Mouse (Mus musculus): ENCODE data around the gene Axl. TPM values are rescaled to one million over a fixed set of nuclear protein-coding genes. Genes with fewer than 3 reads are reported as not detected.
A peak's percentile ranks its signal among the peaks of the same experiment; 100 is the strongest.

The Axl gene
- polyA plus RNA-seq, 1 experiment = 75.0 TPM

DNA sequence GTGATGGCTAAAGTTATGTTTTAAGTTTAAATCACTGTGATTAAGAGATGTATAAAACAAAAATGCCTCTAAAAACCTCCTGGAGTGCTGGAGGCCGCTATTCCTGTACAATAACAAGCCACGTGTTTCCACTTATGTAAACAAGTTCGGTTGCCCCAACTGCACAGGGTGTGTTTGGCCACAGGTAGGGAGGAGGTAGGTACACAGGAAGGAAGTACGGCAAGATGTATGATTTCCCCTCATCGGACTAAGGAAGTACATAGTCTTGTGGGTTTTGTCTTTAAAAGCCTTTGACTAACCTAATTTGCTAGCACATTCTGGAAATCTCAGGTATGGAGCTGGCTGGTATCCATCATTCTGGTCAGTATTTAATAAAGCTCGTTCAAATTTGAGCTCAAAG, 37.5 kb upstream of the Axl start:
- Histone ChIP-seq H3K4me1 (replicated peaks; ENCODE audit: control insufficient read depth, insufficient read depth, low read length) (peaks cover 3% of the 10 kb centered on the region), H3K36me3 (ENCODE audit: control insufficient read depth, insufficient read depth, low read length) (no peaks in the 10 kb centered on the region), H3K4me3 (ENCODE audit: control insufficient read depth, insufficient read depth, low read length) (no peak overlapping the region), H3K27ac (ENCODE audit: control insufficient read depth, insufficient read depth, low read length) (no peak overlapping the region), H3K27me3 (ENCODE audit: control insufficient read depth, insufficient read depth, low read length) (no peaks in the 10 kb centered on the region)
- no peak for DNase-seq
- 31% methylated on average over 6 of the region's 6 CpGs for WGBS
- TF ChIP-seq POLR2A (IDR thresholded peaks at IDR 0.05; ENCODE audit: control insufficient read depth, extremely low read depth, insufficient read depth, low read length, poor library complexity) = no peak
- no peak for TF ChIP-seq CTCF (IDR thresholded peaks at IDR 0.05; ENCODE audit: borderline replicate concordance, control insufficient read depth, extremely low read depth, insufficient read depth, low read length, poor library complexity)

DNA sequence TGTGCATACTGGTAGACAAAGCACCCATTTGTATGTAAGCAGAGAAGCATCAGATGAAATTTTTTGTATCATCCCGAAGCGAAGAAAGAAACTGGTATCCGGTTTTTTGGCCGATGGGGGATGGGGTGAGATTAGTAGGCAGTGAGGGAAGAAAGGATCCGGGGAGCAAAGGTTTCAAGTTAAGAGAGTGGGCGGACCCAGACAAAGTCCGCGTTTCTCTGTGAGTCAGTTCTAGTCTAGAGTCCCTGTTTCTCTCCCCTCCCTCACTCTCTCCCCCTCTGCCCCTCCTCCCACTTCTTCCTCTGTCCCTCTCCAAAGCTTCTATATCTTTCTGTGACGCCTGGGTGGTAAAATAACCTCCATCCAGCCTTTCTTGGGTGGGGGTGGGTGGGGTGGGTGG, 36.5 kb upstream of the Axl start:
- H3K27ac ChIP-seq (ENCODE audit: control insufficient read depth, insufficient read depth, low read length) = no peak overlapping the region
- no peak for DNase-seq

DNA sequence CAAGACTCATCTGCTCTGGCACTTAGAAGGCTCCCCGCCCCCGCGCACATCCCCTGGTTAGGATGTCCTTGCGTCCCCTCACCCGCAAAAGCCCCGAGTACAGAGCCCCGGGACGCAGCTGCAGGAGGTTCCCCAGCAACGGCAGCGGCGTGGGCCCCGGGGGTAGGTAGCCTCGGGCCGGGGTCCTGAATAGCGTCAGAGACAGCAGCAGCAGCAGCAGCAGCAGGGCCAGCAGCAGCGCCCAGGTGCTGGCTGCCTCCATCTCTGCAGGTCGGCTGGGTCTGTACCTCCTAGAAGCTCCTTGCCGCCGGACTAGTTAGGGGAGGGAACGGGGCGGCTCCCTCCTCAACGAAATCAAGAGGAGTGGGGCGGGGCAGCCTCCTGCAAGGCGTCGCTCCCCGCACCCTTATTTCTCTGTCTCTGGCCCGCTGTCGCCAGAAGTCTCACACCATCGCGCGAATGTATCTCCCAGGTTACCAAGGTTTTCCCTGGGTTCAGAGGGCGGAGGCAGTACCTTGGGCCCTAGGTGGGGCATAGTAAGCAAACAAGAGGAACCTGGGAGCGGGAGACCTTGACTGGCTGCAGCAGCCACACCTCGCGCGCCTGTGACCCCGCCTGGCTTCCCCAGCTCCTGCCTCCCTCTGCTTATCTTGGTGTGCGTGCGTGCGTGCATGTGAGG, 27.9 kb upstream of the Axl start, which contains the start of gene Cyp2s1:
Cyp2s1 (minus strand) TSS at position 673 of the 679 bp plus-strand sequence.
- no peak for TF ChIP-seq CTCF (IDR thresholded peaks at IDR 0.05; ENCODE audit: borderline replicate concordance, control insufficient read depth, extremely low read depth, insufficient read depth, low read length, poor library complexity)
- no peak for TF ChIP-seq POLR2A (IDR thresholded peaks at IDR 0.05; ENCODE audit: control insufficient read depth, extremely low read depth, insufficient read depth, low read length, poor library complexity)
- Histone ChIP-seq H3K4me3 (ENCODE audit: control insufficient read depth, insufficient read depth, low read length) (peak within 1 kb of the TSS; percentile 35), H3K4me1 (replicated peaks; ENCODE audit: control insufficient read depth, insufficient read depth, low read length) (peaks cover 18% of the 10 kb centered on the region), H3K36me3 (ENCODE audit: control insufficient read depth, insufficient read depth, low read length) (no peaks in the 10 kb centered on the region), H3K27me3 (ENCODE audit: control insufficient read depth, insufficient read depth, low read length) (peaks cover 6% of the 10 kb centered on the region; the same call in 1 of the 2 replicates), H3K27ac (ENCODE audit: control insufficient read depth, insufficient read depth, low read length) (no peak within 1 kb of the TSS)
- WGBS = 3% methylated on average over 40 of the region's 40 CpGs
- peak; percentile 46 for DNase-seq

More for the DNA sequence above, 36.5 kb upstream of the Axl start:
- Histone ChIP-seq H3K36me3 (ENCODE audit: control insufficient read depth, insufficient read depth, low read length) (no peaks in the 10 kb centered on the region), H3K4me3 (ENCODE audit: control insufficient read depth, insufficient read depth, low read length) (no peak overlapping the region), H3K4me1 (replicated peaks; ENCODE audit: control insufficient read depth, insufficient read depth, low read length) (peaks cover 3% of the 10 kb centered on the region), H3K27me3 (ENCODE audit: control insufficient read depth, insufficient read depth, low read length) (no peaks in the 10 kb centered on the region)
- 84% methylated on average over 9 of the region's 9 CpGs for WGBS
- no peak for TF ChIP-seq POLR2A (IDR thresholded peaks at IDR 0.05; ENCODE audit: control insufficient read depth, extremely low read depth, insufficient read depth, low read length, poor library complexity)
- no peak for TF ChIP-seq CTCF (IDR thresholded peaks at IDR 0.05; ENCODE audit: borderline replicate concordance, control insufficient read depth, extremely low read depth, insufficient read depth, low read length, poor library complexity)

DNA sequence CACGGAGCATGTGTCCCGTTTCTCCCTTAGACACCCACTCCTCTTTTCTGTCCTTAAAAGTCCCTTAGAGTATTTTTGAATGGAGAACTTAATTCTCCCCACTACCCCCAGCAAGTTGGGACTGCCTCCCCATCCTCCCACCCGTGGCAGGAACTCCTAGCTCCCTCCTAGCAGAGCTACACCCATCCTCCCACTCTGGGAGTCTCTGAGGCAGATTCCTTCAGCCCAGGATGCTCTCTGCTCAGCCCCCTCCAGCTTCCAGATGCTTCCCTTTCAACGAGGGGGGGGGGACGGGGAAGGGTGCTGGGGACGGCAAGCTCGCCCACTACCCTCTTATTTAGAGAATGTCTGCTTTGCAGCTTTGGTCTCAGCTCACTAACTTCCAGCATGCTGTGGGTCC, 27.1 kb upstream of the Axl start:
- whole genome bisulfite sequencing = 23% methylated on average over 7 of the region's 7 CpGs
- Histone ChIP-seq H3K27me3 (ENCODE audit: control insufficient read depth, insufficient read depth, low read length) (peaks cover 6% of the 10 kb centered on the region; the same call in 1 of the 2 replicates), H3K4me1 (replicated peaks; ENCODE audit: control insufficient read depth, insufficient read depth, low read length) (peaks cover 18% of the 10 kb centered on the region), H3K27ac (ENCODE audit: control insufficient read depth, insufficient read depth, low read length) (no peak overlapping the region), H3K36me3 (ENCODE audit: control insufficient read depth, insufficient read depth, low read length) (no peaks in the 10 kb centered on the region), H3K4me3 (ENCODE audit: control insufficient read depth, insufficient read depth, low read length) (no peak overlapping the region)
- DNase-seq = no peak
- TF ChIP-seq CTCF (IDR thresholded peaks at IDR 0.05; ENCODE audit: borderline replicate concordance, control insufficient read depth, extremely low read depth, insufficient read depth, low read length, poor library complexity) = no peak
- TF ChIP-seq POLR2A (IDR thresholded peaks at IDR 0.05; ENCODE audit: control insufficient read depth, extremely low read depth, insufficient read depth, low read length, poor library complexity) = no peak

DNA sequence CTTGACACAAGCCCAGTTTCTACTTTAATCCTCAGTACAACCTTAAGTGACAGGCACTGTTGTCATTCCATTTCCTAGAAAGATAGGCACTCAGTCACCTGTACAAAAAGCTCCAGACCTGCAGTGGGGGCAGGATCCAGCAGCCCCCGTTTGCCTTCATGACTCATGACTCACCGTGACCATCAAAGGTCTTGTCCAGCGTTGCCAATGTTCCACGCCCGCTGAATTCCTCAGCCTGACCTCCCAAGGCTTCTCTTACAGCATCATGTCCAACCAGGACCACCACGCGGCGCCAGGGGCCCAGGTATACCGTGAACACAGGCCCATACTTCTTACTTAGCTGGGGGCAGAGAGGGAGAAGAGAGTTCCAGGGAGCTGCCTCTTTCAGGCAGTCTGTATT, 26.2 kb upstream of the Axl start:
- peaks cover 18% of the 10 kb centered on the region for H3K4me1 ChIP-seq (replicated peaks; ENCODE audit: control insufficient read depth, insufficient read depth, low read length)
- WGBS = 88% methylated on average over 9 of the region's 9 CpGs
- no peak for TF ChIP-seq POLR2A (IDR thresholded peaks at IDR 0.05; ENCODE audit: control insufficient read depth, extremely low read depth, insufficient read depth, low read length, poor library complexity)
- no peak for TF ChIP-seq CTCF (IDR thresholded peaks at IDR 0.05; ENCODE audit: borderline replicate concordance, control insufficient read depth, extremely low read depth, insufficient read depth, low read length, poor library complexity)
- peaks cover 6% of the 10 kb centered on the region; the same call in 1 of the 2 replicates for H3K27me3 ChIP-seq (ENCODE audit: control insufficient read depth, insufficient read depth, low read length)
- DNase-seq = no peak
- no peaks in the 10 kb centered on the region for H3K36me3 ChIP-seq (ENCODE audit: control insufficient read depth, insufficient read depth, low read length)
- H3K4me3 ChIP-seq (ENCODE audit: control insufficient read depth, insufficient read depth, low read length) = no peak overlapping the region
- H3K27ac ChIP-seq (ENCODE audit: control insufficient read depth, insufficient read depth, low read length) = no peak overlapping the region

DNA sequence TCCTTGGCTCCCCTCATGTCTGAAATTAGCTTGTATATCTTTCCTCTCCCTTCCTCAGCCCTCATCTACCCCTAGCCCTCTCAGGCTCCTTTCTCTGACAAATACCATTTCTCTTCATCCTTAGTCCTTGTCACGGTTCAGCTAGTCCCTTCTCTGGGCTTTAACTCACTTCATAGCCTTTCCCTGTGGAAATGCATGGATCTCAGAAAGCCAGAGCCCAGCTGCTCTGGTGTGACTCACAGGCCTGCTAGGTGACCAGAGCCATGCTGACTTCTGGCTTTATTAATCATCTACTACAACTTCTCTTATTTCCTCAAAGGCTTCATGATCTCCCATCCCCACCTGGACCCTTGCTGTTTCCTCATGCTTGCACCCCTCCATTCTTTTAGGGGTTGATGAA, 23.7 kb upstream of the Axl start:
- Histone ChIP-seq H3K4me3 (ENCODE audit: control insufficient read depth, insufficient read depth, low read length) (no peak overlapping the region), H3K4me1 (replicated peaks; ENCODE audit: control insufficient read depth, insufficient read depth, low read length) (peaks cover 18% of the 10 kb centered on the region), H3K27ac (ENCODE audit: control insufficient read depth, insufficient read depth, low read length) (no peak overlapping the region), H3K36me3 (ENCODE audit: control insufficient read depth, insufficient read depth, low read length) (no peaks in the 10 kb centered on the region), H3K27me3 (ENCODE audit: control insufficient read depth, insufficient read depth, low read length) (peaks cover 6% of the 10 kb centered on the region; the same call in 1 of the 2 replicates)
- TF ChIP-seq CTCF (IDR thresholded peaks at IDR 0.05; ENCODE audit: borderline replicate concordance, control insufficient read depth, extremely low read depth, insufficient read depth, low read length, poor library complexity) = no peak
- no peak for TF ChIP-seq POLR2A (IDR thresholded peaks at IDR 0.05; ENCODE audit: control insufficient read depth, extremely low read depth, insufficient read depth, low read length, poor library complexity)
- 93% methylated on average over 1 of the region's 1 CpGs for WGBS
- no peak for DNase-seq
